Mouse (Mus musculus): Measurements from ENCODE around the gene Olfr370. TPM values are rescaled to one million over a fixed set of nuclear protein-coding genes. Genes with fewer than 3 reads are reported as not detected.
"Not testable (repeated sequence)": the region's sequence is repeated elsewhere in the genome, so short reads cannot be mapped to it uniquely, and the experiment has no call there.

Gene Olfr370
- polyA plus RNA-seq, 1 experiment from 2014 or later, result not detected

DNA sequence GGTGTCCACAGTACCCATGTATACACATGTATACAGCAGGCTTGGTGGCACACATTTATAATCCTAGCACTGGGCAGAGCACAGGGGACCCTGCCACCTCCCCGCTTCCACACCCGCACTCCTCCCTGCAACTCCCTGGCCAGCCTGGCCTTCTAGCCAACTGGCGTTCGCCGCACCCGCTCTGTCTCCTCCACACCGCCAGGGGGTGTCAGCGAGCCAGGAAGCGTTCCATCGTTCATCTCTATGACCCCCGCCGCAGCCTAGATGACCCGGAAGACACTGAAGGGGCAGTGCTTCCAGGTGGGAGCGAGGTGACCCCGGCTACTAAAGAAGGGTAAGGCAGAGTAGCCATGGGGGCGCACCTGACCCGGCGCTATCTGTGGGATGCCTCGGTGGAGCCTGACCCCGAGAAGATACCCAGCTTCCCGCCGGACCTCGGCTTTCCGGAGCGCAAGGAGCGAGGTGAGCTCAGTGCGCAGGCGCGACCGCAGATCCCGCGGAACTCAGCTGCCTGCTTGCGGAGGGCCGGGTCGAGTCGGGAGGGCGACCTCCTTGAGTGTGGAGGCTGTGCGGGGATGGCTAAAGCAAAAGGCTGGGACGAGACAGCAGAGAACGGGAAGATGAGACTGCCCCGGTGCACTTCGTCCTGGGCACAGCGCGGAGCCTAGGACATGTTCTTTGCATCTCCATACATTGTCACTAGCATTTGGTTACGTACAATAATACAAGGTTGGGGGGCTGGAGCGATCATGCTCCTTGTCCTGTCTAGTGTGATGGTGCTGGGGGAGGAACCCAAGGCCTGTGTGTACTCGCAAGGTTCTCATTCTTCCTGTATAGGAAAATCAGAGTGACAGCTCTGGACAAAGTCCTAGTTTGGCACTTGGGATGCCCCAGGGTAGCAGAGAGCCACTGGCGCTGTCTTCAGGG lies 31.2 kb downstream of the Olfr370 start, which contains the start of gene Ndufb7:
Ndufb7 (plus strand) TSS at position 203 of the 927 bp plus-strand sequence.
- H3K9ac ChIP-seq (ENCODE audit: low read length), result peak within 1 kb of the TSS; percentile 58
- H3K4me2 ChIP-seq (ENCODE audit: low read depth, low read length, severe bottlenecking), result peak within 1 kb of the TSS; percentile 76
- H3K27ac ChIP-seq (ENCODE audit: low read depth, low read length), result 0 out of 2 replicates have a peak within 1 kb of the TSS, but pooled peaks have one; percentile 18
- WGBS, result under 1% methylated on average over 48 of the region's 48 CpGs
- no peaks in the 10 kb centered on the region; the same call in 1 of the 2 replicates for H3K36me3 ChIP-seq (ENCODE audit: control insufficient read depth, insufficient read depth, low read length)
- ATAC-seq (replicated peaks; ENCODE audit: low FRiP score) (peak; percentile 89), DNase-seq (ENCODE audit: low spot score) (peak; percentile 96)
- H3K4me1 ChIP-seq (replicated peaks; ENCODE audit: control insufficient read depth, insufficient read depth, low read length), result 0 out of 2 replicates have a peak, but pooled peaks cover 4% of the 10 kb centered on the region
- H3K9me3 ChIP-seq (ENCODE audit: control insufficient read depth, low read length), result no peaks in the 10 kb centered on the region
- H3K27me3 ChIP-seq (ENCODE audit: control insufficient read depth, insufficient read depth, low read length), result no peaks in the 10 kb centered on the region
- H3K4me3 ChIP-seq (ENCODE audit: low read depth, low read length), result peak within 1 kb of the TSS; percentile 76

DNA sequence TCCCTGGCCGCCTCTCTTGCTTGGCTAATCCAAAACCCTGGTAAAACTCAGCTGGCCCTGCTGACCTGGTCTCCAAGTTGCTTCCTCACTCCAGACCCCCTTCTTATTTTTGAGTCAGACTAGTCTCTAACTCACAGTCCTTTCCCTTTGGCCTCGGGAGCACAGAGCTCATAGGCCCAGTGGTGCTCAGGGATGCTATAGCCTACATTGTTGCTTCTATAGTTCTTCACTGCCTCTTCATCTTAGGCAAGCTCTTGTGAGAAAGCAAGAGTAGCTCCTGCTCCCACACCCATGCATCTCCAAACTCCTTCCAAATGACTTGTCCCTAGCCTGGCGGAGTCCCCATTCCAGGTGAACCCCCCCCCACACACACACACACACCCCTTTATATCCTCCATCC lies 32.1 kb downstream of the Olfr370 start:
- peak overlapping the region; percentile 76 for H3K4me2 ChIP-seq (ENCODE audit: low read depth, low read length, severe bottlenecking)
- H3K4me3 ChIP-seq (ENCODE audit: low read depth, low read length), result peak overlapping the region; percentile 76
- H3K27me3 ChIP-seq (ENCODE audit: control insufficient read depth, insufficient read depth, low read length), result no peaks in the 10 kb centered on the region
- peak overlapping the region; percentile 58 for H3K9ac ChIP-seq (ENCODE audit: low read length)
- H3K4me1 ChIP-seq (replicated peaks; ENCODE audit: control insufficient read depth, insufficient read depth, low read length), result 0 out of 2 replicates have a peak, but pooled peaks cover 4% of the 10 kb centered on the region
- DNase-seq (ENCODE audit: low spot score) (no peak), ATAC-seq (replicated peaks; ENCODE audit: low FRiP score) (no peak)
- WGBS, result 61% methylated on average over 3 of the region's 3 CpGs
- H3K36me3 ChIP-seq (ENCODE audit: control insufficient read depth, insufficient read depth, low read length), result peaks cover 6% of the 10 kb centered on the region; the same call in 1 of the 2 replicates
- no peak overlapping the region for H3K27ac ChIP-seq (ENCODE audit: low read depth, low read length)
- H3K9me3 ChIP-seq (ENCODE audit: control insufficient read depth, low read length), result no peaks in the 10 kb centered on the region

DNA sequence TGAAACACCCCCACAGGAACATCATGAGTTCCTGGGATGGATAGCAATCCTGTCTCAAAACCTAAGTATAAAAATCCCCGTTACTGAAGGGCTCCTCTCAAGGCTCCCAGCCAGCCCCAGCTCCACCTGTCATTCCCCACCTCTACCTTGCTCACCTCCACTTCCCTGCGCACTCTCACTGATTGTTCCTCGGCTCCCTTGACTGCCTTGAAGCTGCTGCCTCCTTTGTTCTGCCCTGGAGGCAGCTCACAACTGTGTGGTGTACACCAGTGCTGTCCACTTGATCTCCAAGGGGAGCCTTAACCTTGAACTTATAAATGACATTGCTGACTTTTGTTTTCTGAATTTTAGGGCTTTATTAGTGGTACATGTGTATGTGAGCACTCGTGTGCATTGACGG lies 32.5 kb downstream of the Olfr370 start:
- no peak for DNase-seq (ENCODE audit: low spot score)
- Histone ChIP-seq H3K36me3 (ENCODE audit: control insufficient read depth, insufficient read depth, low read length) (peaks cover 9% of the 10 kb centered on the region; the same call in 1 of the 2 replicates), H3K27ac (ENCODE audit: low read depth, low read length) (no peak overlapping the region), H3K9ac (ENCODE audit: low read length) (no peak overlapping the region), H3K4me2 (ENCODE audit: low read depth, low read length, severe bottlenecking) (no peak overlapping the region), H3K4me1 (replicated peaks; ENCODE audit: control insufficient read depth, insufficient read depth, low read length) (0 out of 2 replicates have a peak, but pooled peaks cover 4% of the 10 kb centered on the region), H3K9me3 (ENCODE audit: control insufficient read depth, low read length) (no peaks in the 10 kb centered on the region), H3K27me3 (ENCODE audit: control insufficient read depth, insufficient read depth, low read length) (no peaks in the 10 kb centered on the region), H3K4me3 (ENCODE audit: low read depth, low read length) (no peak overlapping the region)
- 73% methylated on average over 5 of the region's 5 CpGs for WGBS
- ATAC-seq (replicated peaks; ENCODE audit: low FRiP score), result no peak

DNA sequence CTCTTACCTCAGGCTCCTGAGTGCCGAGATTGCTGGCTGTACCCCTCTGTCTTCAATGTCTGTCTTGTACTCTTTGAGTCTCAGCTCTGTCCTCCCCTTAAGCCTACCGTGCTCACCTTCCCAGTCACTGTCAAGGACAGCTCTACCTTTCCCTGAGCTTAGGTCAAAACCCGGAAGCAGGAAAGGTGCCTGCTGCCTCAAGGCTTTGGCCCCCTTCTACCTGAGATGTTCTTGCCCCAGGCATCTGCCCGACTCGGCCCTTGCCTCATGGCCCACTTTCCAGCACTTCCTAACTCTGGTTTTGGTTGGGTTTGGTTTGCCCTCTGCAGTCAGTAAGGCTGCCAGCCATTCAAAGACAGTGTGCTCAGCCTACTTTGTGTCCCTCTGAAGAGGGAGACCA lies 33.2 kb downstream of the Olfr370 start:
- Histone ChIP-seq H3K4me3 (ENCODE audit: low read depth, low read length) (no peak overlapping the region), H3K9me3 (ENCODE audit: control insufficient read depth, low read length) (no peaks in the 10 kb centered on the region), H3K36me3 (ENCODE audit: control insufficient read depth, insufficient read depth, low read length) (peaks cover 10% of the 10 kb centered on the region; the same call in 1 of the 2 replicates), H3K27me3 (ENCODE audit: control insufficient read depth, insufficient read depth, low read length) (no peaks in the 10 kb centered on the region), H3K27ac (ENCODE audit: low read depth, low read length) (no peak overlapping the region), H3K4me2 (ENCODE audit: low read depth, low read length, severe bottlenecking) (no peak overlapping the region), H3K9ac (ENCODE audit: low read length) (no peak overlapping the region), H3K4me1 (replicated peaks; ENCODE audit: control insufficient read depth, insufficient read depth, low read length) (0 out of 2 replicates have a peak, but pooled peaks cover 4% of the 10 kb centered on the region)
- no peak for ATAC-seq (replicated peaks; ENCODE audit: low FRiP score)
- DNase-seq (ENCODE audit: low spot score), result peak; percentile 53
- WGBS, result 82% methylated on average over 5 of the region's 5 CpGs

DNA sequence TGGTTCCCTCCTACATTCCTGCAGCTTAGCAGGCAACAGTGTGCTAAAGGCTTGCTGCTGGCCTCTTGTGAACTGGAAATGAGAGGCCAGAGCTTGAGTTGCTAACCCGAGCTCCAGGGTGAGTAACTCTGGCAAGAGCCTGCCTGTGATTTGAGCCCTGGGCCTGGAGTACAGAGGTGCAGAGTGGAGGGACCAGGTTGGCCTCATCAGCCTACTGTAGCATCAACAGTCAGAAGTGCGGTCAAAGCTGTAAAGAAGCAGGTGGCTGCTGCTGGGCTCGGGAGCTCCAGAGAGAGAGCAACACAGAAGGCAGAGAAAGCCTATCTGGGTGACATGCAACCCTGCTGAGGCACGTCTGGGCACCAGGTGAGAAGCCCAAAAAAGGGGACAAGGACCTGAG lies 33.6 kb downstream of the Olfr370 start:
- H3K27me3 ChIP-seq (ENCODE audit: control insufficient read depth, insufficient read depth, low read length), result no peaks in the 10 kb centered on the region
- peaks cover 10% of the 10 kb centered on the region; the same call in 1 of the 2 replicates for H3K36me3 ChIP-seq (ENCODE audit: control insufficient read depth, insufficient read depth, low read length)
- ATAC-seq (replicated peaks; ENCODE audit: low FRiP score), result no peak
- H3K4me2 ChIP-seq (ENCODE audit: low read depth, low read length, severe bottlenecking), result no peak overlapping the region
- no peak overlapping the region for H3K9ac ChIP-seq (ENCODE audit: low read length)
- H3K4me3 ChIP-seq (ENCODE audit: low read depth, low read length), result no peak overlapping the region
- DNase-seq (ENCODE audit: low spot score), result no peak
- 81% methylated on average over 4 of the region's 4 CpGs for WGBS
- no peaks in the 10 kb centered on the region for H3K9me3 ChIP-seq (ENCODE audit: control insufficient read depth, low read length)
- 0 out of 2 replicates have a peak, but pooled peaks cover 4% of the 10 kb centered on the region for H3K4me1 ChIP-seq (replicated peaks; ENCODE audit: control insufficient read depth, insufficient read depth, low read length)
- H3K27ac ChIP-seq (ENCODE audit: low read depth, low read length), result no peak overlapping the region

DNA sequence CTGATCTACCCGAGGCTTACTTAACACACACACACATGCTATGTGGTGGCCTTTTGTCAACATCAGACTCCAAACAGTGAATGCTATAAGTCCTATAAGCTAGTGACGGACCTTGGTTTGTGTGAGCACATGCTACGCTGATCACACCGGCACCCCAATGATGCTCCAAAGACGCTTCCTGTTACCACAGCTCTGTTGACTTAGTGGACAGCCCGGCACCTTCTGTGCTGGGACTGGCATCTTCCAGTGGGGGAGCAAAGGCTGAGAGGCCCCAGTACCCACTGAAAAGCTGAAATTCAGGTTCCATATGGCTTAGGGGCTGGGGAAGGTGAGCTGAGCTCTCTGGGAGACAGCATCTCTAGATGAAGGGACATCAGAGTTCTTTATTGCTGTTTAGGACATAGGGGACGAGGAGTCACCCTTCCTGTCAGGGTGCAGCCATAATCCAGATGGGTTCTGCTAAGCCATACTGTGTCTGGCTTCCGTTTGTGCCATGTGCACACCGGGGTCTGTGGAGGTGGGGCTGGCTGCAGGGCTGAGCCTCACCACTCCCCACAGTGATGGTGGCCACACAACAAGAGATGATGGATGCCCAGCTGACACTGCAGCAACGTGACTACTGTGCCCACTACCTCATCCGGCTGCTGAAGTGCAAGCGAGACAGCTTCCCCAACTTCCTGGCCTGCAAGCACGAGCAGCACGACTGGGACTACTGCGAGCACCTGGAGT lies 34.9 kb downstream of the Olfr370 start:
- Histone ChIP-seq H3K27me3 (ENCODE audit: control insufficient read depth, insufficient read depth, low read length) (no peaks in the 10 kb centered on the region), H3K36me3 (ENCODE audit: control insufficient read depth, insufficient read depth, low read length) (peaks cover 10% of the 10 kb centered on the region; the same call in 1 of the 2 replicates), H3K9ac (ENCODE audit: low read length) (no peak overlapping the region), H3K4me2 (ENCODE audit: low read depth, low read length, severe bottlenecking) (no peak overlapping the region), H3K9me3 (ENCODE audit: control insufficient read depth, low read length) (no peaks in the 10 kb centered on the region), H3K4me1 (replicated peaks; ENCODE audit: control insufficient read depth, insufficient read depth, low read length) (0 out of 2 replicates have a peak, but pooled peaks cover 4% of the 10 kb centered on the region), H3K4me3 (ENCODE audit: low read depth, low read length) (no peak overlapping the region), H3K27ac (ENCODE audit: low read depth, low read length) (no peak overlapping the region)
- DNase-seq (ENCODE audit: low spot score) (no peak), ATAC-seq (replicated peaks; ENCODE audit: low FRiP score) (no peak)
- 91% methylated on average over 15 of the region's 15 CpGs for WGBS

DNA sequence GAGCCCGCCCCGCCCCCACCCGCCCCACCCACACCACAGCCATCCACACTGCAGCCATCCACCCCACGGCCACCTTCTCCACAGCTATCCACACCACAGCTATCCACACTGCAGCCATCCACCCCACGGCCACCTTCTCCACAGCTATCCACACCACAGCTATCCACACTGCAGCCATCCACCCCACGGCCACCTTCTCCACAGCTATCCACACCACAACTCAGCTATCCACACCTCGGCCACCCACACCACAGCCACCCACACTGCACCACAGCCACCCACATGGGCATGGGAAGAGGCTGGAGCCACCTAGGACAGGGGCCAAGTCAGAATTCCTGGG lies 35.4 kb downstream of the Olfr370 start:
- 100% methylated on average over 6 of the region's 7 CpGs for WGBS

DNA sequence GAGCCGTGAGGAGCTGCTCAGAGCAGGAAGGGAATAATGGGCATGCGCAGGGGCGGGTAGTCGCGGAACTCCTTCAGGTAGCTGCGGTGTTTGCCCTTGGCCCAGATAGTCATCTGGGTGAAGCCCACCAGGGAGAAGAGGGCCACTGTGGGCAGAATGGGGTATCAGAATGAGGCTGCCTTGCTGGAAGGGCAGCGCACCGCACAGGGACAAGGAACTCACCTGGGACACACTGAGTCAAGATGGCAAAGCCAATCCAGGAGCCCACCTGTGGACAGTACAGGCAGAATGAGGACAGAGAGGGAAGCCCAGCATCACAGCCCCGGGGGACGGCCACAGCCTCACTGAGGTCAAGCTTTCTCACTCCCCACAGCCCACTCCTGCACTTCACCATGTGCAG lies 36.2 kb downstream of the Olfr370 start:
- H3K27me3 ChIP-seq (ENCODE audit: control insufficient read depth, insufficient read depth, low read length), result no peaks in the 10 kb centered on the region
- H3K4me2 ChIP-seq (ENCODE audit: low read depth, low read length, severe bottlenecking), result no peak overlapping the region
- no peaks in the 10 kb centered on the region for H3K9me3 ChIP-seq (ENCODE audit: control insufficient read depth, low read length)
- 95% methylated on average over 10 of the region's 10 CpGs for WGBS
- H3K27ac ChIP-seq (ENCODE audit: low read depth, low read length), result no peak overlapping the region
- no peak overlapping the region for H3K9ac ChIP-seq (ENCODE audit: low read length)
- no peak overlapping the region for H3K4me3 ChIP-seq (ENCODE audit: low read depth, low read length)
- no peak for ATAC-seq (replicated peaks; ENCODE audit: low FRiP score)
- H3K36me3 ChIP-seq (ENCODE audit: control insufficient read depth, insufficient read depth, low read length), result peaks cover 10% of the 10 kb centered on the region; the same call in 1 of the 2 replicates
- 0 out of 2 replicates have a peak, but pooled peaks cover 4% of the 10 kb centered on the region for H3K4me1 ChIP-seq (replicated peaks; ENCODE audit: control insufficient read depth, insufficient read depth, low read length)
- peak; percentile 47 for DNase-seq (ENCODE audit: low spot score)

More for the DNA sequence above, 35.4 kb downstream of the Olfr370 start:
- peaks cover 10% of the 10 kb centered on the region; the same call in 1 of the 2 replicates for H3K36me3 ChIP-seq (ENCODE audit: control insufficient read depth, insufficient read depth, low read length)
- H3K4me2 ChIP-seq (ENCODE audit: low read depth, low read length, severe bottlenecking); ATAC-seq (replicated peaks; ENCODE audit: low FRiP score); DNase-seq (ENCODE audit: low spot score); H3K4me3 ChIP-seq (ENCODE audit: low read depth, low read length); H3K9me3 ChIP-seq (ENCODE audit: control insufficient read depth, low read length); H3K27me3 ChIP-seq (ENCODE audit: control insufficient read depth, insufficient read depth, low read length); H3K4me1 ChIP-seq (replicated peaks; ENCODE audit: control insufficient read depth, insufficient read depth, low read length); H3K27ac ChIP-seq (ENCODE audit: low read depth, low read length); H3K9ac ChIP-seq (ENCODE audit: low read length): not testable (repeated sequence)
